Mouse (Mus musculus) kidney, postnatal 10 days (tissue): ENCODE measurements around the gene Prkd2.

Experiments
- DNase-seq: peaks from one replicate; pipeline ENCODE4 v3.0.0; 2021; ENCODE audit warnings: mixed read lengths

The Prkd2 gene

DNA sequence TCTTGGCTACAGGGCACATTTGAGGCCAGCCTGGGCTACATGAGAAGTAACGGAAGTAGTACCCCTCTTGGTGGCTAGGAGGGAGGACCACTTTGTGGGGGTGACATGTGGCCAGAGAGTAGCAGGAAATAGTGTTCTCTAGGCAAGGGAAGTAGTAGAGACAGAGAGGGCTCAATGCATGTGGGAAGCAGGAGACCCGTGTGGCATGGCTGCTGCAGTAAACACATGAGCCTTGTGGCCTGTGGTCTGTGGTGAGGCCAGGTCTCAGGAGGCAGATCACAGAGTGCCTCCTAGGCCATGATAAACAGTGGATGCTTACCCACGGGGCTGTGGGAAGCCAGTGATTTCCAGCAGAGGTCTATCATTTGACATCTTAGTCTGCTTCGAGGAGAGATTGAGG, 15.4 kb upstream of the Prkd2 start:
- DNase-seq: no peak

DNA sequence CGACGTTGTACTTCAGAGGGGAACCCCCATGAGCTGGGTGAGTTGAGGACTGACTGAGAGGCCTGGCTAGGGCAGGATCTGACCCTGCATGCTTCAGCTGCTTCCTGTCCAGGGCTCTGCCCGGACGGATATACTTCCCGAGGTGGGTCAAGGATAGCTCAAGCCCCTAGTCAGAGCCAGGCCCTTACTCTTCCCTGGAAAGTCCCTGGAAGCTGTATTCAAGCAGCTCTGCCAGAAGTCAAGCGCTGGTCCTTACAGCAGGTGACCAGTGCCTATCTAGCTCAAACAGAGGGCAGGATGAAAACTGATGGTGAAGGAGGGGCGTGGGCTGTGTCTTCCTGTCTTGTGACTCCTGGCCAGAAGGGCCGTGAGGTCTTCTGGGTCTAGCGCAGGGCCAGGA, 12.3 kb upstream of the Prkd2 start:
- peak; percentile 51 for DNase-seq

DNA sequence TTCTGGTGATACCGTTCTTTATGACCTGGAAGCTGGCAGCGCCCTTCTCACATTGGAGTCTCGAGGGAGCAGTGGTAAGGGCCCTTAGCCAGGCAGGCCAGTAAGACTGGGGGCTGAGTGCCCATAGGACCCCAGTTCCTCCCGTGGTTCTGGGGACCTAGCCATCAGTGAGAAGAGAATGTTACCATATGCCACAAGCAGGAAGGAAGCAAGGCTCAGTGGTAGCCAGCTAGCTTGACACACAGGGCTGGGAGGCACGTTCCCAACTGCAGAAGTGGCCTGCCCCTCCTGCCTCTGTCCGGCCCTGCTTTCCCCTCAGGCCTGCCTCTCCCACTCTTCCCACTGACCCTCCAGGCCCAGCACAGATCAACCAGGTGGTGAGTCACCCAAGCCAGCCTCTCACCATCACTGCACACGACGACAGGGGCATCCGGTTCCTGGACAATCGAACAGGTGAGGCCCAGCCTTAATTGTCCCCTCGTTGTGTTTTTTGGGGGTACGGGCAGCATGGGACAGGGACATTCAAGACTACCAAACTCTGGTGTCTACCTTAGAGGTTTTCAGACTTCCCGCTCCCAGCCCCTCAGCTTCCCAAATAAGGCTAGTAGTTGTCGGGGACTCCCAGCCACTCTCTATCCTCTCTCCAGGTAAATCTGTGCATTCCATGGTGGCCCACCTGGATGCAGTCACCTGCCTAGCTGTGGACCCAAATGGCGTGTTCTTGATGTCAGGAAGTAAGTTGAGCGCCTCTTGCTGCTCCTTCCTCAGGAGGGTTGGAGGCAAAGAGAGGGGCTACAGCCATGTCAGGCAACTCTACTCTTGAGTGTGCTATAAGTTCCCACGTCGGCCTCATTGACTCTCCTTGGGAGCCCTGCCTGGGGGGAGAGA, 4.5 kb upstream of the Prkd2 start:
- DNase-seq: no peak

DNA sequence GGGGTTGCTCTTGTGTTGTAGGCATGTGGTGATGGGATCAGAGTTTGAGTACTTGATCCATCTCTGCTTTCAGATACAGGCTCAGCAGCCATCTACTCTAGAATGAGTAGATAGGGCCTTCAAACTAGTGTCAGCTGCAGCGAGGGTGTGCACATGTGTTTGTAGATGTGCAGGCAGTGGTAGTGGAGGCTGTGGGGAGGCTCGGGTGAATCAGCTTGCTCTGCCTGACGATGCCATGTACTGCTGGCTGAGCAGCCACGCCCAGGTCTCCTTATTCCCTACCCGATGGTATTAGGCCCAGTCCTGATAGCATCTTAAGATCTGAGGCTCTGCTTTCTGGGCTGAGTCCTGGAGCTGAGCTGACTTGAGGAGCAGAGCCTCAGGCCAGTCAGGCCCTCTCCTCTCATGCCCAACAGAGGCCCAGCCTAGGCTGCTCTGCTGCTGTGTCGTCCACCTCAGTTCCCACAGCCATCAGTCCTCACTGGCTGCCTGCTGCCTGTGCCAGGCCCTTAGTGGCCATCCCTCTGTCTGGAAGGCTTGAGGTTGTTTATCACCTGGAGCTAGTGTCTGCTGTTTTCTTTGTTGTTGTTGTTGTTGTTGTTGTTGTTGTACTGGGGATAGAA, 3.8 kb upstream of the Prkd2 start:
- no peak for DNase-seq

DNA sequence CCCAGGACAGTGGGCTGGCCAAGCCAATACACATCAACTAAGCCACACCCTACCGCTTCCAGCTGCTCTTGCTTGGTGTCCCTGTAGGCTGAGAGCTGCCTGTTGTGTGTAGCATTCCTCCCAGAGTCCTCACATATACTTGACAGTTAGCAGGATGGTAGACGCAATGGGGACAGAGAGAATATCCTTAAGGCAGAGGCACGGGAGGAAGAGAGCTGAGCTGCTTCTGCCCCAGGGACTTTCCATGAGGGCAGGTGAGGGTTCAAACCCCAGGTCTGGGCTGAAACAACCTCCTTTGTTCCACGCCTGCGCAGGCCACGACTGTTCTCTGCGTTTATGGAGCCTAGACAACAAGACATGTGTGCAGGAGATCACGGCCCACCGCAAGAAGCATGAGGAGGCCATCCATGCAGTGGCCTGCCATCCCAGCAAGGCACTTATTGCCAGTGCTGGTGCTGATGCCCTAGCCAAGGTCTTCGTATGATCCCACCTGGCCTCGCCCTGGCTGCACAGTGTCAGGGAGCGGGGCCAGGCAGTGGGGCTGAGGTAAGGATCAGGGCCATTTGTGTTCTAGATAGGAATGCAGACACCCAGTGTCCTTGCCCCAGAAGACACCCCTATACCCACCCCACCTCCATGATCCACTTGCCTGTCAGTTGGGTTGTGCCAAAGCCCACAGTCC, 3.1 kb upstream of the Prkd2 start:
- DNase-seq: no peak

DNA sequence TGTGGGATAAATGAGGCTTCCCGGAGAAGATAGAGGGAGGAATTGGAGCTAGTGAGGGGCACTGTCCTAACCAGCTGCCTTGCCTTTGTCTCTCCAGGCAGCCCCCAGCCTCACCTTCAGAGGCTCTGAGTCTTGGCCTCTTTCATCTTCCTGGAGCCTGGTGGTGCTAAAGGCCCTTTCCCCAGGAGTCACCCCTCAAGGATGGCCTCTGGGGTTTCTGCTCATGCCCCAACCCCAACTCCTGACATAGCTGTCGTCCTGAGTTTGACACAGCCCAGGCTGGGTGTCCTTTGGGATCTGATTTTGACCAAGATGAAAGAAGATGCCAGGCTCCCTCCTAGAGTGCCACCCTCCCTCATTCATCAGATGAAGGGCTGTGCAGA, 2.6 kb upstream of the Prkd2 start:
- no peak for DNase-seq

DNA sequence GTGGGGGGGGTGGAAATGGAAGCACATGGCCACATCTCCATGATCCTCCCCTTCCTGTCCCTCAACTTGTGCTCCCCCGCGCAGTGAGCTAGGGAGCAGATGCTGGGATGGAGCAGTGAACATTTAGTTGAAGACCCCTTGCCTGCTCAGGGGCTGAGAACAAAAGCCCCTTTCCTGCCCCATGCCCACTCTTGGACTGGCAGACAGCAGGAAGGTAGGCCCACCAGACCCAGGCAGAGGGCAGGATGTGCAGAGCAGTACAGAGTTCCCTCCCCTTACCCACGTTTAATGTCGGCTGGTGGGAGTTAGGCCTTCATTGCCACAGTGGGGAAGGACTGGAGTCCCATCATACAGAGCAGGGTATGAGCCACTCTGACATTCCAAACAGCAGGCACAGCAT, 1.6 kb upstream of the Prkd2 start:
- DNase-seq: no peak

DNA sequence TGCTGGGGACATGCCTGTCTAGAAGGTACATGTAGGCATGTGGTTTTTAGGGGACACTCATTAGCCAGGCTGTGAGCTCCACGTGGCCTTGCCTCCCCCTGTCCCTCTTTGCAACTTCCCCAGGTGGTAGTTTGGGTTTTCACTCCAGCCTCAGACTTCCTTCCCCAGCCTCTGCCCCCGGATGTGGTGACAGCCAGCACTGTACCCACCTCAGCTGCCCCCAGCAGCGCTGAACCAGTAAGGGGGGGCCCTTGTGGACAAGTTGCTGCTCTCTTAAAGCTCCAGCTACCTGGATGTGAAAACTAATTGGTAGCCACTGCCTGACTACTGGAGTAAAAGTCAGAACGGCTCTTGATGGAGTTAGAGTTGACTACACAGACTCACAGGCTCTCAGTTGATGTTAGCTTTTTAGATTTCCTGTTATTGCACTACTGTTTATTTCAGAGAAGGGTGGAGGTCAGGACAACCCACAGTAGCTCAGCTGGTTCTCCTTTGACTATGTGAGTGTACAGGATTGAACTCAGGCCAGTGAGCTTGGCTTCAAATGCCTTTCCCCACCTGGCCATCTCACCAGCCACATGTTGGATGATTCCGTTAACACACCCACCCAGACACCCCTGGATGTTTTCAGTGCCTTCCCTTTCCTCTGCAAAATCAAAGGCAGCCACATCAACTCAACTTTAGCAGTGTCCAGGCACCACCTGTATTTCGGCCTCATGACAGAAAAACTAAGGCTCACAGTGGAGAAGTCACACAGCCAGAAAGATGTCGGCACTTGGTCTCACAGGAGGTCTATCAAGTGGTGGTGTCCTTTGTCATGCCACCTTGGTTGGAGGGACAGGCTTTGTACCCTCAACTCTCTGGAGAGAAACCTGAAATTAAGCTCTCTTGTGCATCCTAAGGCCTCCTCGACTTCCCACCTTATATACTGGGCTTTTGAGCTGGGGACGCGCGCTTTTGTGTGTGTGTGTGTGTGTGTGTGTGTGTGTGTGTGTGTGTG, 841 bp upstream of the Prkd2 start:
- DNase-seq: no peak

DNA sequence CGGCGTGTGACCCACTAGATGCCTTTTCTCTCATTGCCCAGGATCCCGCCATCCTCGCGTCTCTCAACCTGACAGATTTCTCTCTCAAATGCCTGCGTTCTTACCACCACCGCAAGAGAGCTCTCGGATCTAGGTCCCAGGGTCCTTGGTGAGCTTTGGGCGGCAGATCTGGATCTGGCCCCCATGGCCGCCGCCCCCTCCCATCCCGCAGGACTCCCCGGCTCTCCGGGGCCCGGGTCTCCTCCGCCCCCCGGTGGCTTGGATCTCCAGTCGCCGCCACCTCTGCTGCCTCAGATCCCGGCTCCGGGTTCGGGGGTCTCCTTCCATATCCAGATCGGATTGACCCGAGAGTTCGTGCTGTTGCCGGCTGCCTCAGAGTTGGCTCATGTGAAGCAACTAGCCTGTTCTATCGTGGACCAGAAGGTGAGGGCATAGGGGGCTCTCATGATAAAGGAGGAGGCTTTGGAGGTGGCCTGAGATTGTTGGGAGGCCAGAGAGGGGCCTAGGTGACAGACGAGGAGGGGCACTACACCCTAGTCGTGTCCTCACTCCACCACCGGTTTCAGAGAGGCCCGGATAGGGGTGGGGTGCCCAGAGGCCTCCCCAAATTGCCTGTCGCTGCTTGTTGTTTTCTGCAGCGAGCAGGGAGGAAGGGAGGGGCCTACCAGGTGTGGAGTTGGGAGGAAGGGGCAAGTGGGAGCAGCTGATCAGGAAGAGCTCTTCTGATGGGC, 904 bp downstream of the Prkd2 start:
- peak; percentile 50 for DNase-seq

DNA sequence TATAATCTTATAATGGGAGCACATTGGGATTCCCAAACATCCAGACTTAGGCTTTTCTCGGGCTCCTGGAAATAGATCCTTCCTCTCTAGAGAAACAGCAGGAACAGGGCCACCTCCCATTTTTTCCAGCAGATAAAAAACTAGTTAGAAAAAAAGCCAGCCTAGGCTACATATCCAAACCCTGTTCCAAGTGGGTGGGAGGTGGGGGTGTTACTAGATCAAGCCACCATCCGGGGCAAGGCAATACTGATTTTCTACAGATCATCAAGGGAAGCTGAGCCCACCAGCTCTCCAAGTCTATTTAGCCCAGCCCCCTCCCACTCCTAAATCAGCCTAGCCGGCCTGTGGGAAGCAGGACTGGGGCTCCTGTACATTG, 2.0 kb downstream of the Prkd2 start:
- no peak for DNase-seq

DNA sequence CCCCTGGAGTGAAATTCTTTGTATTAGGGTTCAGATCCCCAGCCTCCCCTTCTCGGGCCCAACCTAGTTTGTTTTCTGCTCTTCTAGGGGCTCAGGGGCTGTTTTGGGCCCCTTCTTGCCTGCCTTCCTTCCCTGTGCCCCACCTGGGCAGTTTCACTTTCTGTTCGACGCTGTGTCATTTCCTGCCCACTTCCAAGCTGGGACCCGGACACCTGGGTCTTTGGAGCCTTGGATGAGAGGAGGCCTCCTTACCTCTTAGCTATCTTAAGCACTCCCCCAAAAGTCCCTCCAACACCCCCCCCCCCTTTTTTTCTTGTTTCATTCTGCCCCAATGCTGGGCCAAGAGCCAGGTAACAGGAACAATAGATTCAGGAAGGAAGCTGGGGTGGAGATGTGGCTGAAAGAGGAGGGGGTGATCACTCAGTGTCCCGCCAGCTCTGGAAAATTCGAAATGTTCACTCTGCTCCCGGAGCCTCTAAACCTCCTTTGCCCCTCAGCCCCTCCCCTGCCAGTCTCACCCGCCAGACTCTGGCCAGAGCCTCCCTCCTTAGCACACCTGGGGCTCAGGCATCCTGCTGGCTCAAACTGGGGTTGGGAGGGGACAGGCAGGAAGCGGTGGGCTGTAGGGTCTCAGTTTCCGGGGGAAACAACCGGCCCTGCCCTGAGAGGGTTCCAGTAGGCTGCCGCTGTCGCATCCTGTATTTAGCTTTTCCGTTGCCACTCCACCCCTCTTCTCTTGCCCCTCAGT, 2.5 kb downstream of the Prkd2 start:
- peak; percentile 65 for DNase-seq

DNA sequence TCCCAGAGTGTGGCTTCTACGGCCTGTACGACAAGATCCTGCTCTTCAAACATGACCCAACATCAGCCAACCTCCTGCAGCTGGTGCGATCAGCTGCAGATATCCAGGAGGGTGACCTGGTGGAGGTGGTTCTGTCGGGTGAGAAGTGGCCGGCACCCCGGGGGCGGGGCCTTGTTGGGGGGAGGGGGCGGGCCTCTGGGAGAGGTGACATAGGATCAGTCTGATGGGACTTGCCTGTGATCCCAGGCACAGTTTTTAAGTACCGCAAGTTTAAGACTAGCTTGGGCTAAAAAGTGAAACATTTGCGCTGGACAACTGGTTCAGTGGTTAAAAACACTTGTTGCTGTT, 3.1 kb downstream of the Prkd2 start:
- no peak for DNase-seq

DNA sequence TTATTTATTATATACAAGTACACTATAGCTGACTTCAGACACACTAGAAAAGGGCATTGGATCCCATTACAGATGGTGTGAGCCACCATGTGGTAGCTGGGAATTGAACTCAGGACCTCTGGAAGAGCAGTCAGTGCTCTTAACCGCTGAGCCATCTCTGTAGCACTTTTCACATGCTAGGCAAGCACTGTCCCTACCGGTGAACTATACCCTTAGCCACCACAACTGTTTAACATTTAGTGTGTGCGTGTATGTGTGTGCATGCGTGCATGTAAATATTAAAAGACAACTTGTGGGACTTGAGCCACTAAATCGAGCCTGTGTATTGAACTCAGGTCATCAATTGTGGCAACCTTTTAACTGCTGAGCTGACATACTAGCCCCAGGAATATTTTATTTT, 4.1 kb downstream of the Prkd2 start:
- DNase-seq: no peak

DNA sequence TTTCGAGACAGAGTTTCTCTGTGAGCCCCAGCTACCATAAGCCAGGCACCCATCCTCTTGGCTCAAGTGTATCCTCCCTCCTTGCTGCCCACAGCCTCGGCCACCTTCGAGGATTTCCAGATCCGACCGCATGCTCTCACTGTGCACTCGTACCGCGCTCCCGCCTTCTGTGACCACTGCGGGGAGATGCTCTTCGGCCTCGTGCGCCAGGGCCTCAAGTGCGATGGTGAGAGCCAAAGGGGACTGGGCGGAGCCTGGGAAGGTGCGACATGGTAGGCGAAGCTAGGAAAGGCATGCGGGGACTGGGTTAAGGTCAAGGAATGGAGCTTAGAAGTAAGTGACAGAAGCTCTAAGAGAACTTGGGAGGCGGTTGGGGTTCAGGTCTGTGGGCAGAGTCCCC, 4.8 kb downstream of the Prkd2 start:
- no peak for DNase-seq

DNA sequence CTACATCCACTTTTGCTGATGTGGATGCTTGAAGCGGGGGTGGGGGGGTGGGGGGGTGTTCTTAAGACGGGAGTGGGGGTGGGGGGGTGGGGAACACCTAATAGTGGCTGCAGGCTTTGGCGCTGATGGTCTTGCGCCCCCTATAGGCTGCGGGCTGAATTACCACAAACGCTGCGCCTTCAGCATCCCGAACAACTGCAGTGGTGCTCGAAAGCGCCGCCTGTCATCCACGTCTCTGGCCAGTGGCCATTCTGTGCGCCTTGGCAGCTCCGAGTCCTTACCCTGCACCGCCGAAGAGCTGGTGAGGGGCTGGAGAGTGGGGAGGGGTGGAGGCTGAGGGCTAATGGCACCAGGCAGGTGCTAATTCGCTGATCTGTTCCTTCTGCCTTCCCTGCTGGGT, 5.9 kb downstream of the Prkd2 start:
- peak; percentile 75 for DNase-seq

DNA sequence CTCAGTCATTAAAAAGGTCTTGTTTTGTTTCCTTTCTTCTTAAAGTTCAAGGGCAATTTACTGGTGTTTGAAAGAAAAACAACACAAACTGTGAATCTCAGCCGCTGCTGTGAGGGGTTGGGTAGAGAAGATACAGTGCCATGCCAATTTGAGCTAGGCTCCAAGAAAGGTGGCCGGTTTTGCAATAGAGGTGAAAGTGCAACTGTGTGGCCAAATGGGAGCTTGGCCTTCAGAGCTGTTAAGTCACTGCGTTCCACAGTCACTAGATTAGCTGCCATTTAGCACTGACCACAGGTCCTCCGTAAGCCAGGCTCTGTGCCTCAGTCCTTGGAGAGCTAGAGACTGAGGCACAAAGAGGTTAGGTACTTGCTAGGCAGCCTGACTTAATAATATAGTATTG, 8.9 kb downstream of the Prkd2 start:
- no peak for DNase-seq

DNA sequence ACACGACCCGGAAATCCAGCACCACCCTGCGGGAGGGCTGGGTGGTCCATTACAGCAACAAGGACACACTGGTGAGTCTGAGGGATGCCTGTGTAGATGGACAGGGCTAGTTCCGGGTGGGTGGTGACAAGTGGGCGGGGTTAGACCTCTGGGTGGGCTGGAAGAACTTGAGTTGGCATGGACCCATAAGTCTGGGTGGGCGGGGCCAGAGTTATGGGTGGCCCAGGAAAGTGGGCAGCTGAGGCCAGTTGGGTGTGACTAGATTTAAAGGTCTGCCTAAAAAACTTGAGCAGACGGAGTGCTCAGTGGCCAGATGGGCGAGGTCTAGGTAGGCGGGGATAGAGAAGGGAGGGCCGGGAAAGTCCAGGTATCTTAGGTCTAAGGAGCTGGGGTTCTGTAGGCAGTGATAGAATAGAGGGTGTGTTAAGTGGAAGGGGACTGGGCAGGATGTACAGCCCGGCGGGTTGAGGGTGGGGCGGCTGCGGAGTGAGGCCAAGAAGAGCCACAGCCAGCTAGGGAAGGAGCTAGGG, 10.7 kb downstream of the Prkd2 start:
- DNase-seq: peak; percentile 58

DNA sequence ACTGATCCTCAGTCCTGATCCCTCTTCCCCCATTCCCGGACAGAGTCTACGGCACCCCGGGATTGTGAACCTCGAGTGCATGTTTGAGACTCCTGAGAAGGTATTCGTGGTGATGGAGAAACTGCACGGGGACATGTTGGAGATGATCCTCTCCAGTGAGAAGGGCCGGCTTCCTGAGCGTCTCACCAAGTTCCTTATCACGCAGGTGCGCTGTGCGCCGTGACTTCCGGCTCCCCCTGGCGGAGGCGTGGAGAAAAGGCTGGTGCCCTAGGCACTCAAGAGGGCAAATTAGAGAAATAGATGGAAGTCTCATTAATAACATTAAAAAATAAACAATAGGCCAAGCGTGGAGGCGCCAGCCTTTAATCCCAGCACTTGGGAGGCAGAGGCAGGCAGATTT, 15.6 kb downstream of the Prkd2 start:
- DNase-seq: peak; percentile 65

DNA sequence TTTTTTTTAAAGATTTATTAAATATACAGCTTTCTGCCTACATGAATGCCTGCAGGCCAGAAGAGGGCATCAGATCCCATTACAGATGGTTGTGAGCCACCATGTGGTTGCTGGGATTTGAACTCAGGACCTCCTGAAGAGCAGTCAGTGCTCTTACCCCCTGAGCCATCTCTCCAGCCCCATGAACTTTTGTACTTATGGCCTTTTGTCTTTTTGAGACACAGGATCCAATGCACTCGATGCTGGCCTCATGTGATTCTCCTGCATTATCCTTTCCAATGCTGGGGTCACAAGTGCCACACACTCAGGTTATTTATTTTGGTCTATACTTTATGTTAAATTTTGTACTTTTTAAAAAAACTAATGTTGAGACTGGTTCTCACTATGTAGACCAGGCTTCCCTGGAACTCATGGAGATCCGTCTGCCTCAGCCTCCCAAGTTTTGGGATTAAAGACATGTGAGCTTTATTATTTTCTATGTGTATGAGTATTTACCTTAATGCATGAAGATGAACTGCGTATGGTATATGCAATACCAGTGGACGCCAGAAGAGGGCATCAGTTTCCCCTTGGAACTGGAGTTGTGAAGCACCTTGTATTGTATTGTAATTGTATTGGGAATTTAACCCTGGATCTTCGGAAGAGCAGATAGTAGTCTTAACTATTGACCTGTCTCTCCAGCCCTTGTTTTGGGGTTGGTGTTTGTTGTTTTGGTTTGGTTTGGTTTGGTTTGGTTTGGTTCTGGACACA, 17.4 kb downstream of the Prkd2 start:
- DNase-seq: peak; percentile 74

DNA sequence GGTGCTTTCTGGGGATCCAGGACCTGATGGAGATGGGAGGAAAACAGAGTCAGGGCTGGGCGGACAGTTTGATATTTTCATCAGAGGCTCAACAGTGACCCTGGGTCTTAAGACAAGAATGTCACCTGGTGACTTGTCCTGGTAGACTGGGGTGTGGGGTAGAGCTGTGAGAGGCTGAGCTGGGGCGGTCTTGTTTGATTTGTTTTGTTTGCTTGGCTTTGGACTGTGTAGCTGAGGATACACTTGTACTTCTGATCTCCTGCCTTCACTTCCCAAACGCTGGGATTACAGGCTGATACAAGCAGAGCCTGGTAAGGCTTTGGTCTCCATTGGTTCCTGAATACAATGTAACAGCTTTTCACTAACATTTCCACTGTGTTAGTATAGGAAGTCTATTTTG, 24.8 kb downstream of the Prkd2 start:
- no peak for DNase-seq
